Mouse (Mus musculus) gastrocnemius, postnatal 4 days (tissue): Measurements from ENCODE around the gene Mfsd8. TPM values are rescaled to one million over a fixed set of nuclear protein-coding genes. Genes with fewer than 3 reads are reported as not detected.
"Not testable (repeated sequence)": the region's sequence is repeated elsewhere in the genome, so short reads cannot be mapped to it uniquely, and the experiment has no call there.

Experiments used
- DNase-seq, 2 experiments: peaks; one replicate each; pipeline ENCODE4 v3.0.0; 2021 to 2022; ENCODE audit warnings: low spot score in 2 of 2, mixed read lengths in 2 of 2
- long read RNA-seq, 2 experiments: library from polyadenylated mRNA; stranded (forward); transcript quantifications; one replicate each; pipeline ENCODE4 v2.0.0; 2021
- total RNA-seq, 2 experiments: library from RNA; stranded (reverse); gene quantifications; 2 replicates each; pipeline ENCODE4 v1.2.3; 2021

Gene Mfsd8
- 10 to 100 TPM; 13.3 to 13.4 TPM for total RNA-seq
- long read RNA-seq, experiment 1, transcript Mfsd8-201 (12 exons, 3,151 nt) = major isoform, 14 of 18 reads
- long read RNA-seq, experiment 1, partial matches to known transcripts = 0 of 18 reads
- long read RNA-seq, experiment 1, other reads (novel, unspliced or antisense) = 4 of 18 reads
- long read RNA-seq, experiment 2, transcript Mfsd8-201 (12 exons, 3,151 nt) = major isoform, 17 of 24 reads
- long read RNA-seq, experiment 2, partial matches to known transcripts = 1 of 24 reads
- long read RNA-seq, experiment 2, other reads (novel, unspliced or antisense) = 6 of 24 reads

DNA sequence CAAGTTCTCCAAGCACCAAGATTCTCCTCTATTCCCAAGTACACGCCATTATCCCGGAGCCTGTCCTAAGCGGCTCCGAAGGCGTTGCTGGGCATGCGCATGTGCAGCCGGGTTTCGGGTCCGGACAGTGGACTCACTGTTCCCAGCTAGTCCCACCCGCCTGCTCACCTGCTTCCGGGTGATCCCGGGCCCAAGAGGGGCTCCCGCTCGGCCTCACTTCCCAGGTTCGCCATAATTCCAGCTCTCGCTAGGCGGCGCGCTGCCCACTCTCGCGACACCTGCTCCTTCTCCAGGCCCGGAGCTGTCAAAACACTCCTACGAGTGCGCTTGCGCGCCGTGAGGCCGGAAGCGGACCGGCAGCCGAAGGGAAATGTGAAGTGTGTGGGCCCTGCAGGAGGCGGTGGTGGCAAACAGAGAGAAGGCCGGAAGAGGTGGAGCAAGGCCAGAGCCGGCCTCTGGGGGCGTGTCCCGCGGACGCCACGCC lies at the start of gene Mfsd8:
Gene Mfsd8, minus strand, starts transcription at position 414 of the 484 bp plus-strand sequence.
- peak; percentile 84 to 91 for DNase-seq

DNA sequence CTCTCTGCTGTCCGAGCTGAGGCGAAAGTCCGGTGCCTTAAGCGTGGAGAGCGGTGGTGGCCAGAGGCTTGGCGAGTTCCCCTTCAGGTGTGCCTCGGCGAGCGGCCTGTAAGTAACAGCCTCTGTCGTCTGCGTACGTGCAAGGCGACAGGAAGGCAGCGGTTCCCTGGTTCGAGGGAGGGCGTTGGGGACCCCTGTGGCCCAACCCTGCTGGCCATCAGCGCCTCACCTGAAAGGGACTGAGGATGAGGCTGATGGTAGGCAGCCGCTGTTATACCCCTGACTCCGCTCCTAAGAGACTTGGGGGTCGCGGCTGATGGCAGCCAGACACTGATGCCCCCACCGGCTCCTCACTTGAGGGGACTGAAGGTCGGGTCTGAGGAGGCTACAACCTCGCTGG lies 47.6 kb upstream of the Mfsd8 start:
- peak in 1 of 2 experiments; percentile 20 for DNase-seq

DNA sequence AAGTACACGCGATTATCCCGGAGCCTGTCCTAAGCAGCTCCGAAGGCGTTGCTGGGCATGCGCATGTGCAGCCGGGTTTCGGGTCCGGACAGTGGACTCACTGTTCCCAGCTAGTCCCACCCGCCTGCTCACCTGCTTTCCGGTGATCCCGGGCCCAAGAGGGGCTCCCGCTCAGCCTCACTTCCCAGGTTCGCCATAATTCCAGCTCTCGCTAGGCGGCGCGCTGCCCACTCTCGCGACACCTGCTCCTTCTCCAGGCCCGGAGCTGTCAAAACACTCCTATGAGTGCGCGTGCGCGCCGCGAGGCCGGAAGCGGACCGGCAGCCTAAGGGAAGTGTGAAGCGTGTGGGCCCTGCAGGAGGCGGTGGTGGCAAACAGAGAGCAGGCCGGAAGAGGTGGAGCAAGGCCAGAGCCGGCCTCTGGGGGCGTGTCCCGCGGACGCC lies 47.2 kb upstream of the Mfsd8 start:
- peak; percentile 89 to 97 for DNase-seq

DNA sequence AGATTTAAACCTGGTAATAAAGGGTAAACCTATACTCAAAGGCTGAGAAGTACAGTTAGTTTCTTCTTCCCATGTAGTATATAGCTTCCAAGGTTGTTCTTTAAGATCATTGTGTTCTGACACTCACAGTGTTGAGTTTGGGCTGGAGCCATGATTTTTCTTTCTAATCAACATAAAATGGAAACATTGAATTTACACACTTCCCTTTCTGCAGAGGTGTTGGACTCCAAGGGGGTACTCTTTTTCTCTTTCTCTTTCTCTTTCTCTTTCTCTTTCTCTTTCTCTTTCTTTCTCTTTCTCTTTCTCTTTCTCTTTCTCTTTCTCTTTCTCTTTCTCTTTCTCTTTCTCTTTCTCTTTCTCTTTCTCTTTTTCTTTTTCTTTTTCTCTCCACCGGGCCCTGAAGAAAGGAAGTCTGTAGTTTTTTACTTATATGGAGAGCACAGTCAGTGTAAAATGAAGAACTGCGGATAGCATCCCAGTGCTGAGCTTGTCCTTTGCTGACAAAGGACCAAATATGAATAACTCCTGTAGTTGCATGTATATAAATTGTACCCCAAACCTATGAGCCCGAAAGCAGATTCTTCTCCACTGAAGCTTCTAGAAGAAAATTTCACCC lies 6.5 kb upstream of the Mfsd8 start:
- not testable (repeated sequence) for DNase-seq

GRCm38 (mm10) chr3:40847936-40848335 lies 1.2 kb upstream of the Mfsd8 start:
- not testable (repeated sequence) for DNase-seq

DNA sequence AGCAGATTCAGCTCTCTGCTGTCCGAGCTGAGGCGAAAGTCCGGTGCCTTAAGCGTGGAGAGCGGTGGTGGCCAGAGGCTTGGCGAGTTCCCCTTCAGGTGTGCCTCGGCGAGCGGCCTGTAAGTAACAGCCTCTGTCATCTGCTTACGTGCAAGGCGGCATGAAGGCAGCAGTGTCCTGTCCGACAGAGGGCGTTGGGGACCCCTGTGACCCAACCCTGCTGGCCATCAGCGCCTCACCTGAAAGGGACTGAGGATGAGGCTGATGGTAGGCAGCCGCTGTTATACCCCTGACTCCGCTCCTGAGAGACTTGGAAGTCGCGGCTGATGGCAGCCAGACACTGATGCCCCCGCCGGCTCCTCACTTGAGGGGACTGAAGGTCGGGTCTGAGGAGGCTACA lies 332 bp upstream of the Mfsd8 start:
- DNase-seq = peak; percentile 17 to 28

DNA sequence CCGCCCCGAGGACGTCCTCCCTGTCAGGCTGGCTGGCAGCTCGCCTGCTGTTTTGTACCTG lies 101 bp upstream of the Mfsd8 start, which contains the start of gene Abhd18:
Gene Abhd18, plus strand, starts transcription at position 14 of the 61 bp plus-strand sequence.
- not testable (repeated sequence) for DNase-seq

GRCm38 (mm10) chr3:40845521-40845920 lies 1.2 kb downstream of the Mfsd8 start:
- not testable (repeated sequence) for DNase-seq

GRCm38 (mm10) chr3:40813275-40813674 lies 33.4 kb downstream of the Mfsd8 start:
- no peak for DNase-seq

DNA sequence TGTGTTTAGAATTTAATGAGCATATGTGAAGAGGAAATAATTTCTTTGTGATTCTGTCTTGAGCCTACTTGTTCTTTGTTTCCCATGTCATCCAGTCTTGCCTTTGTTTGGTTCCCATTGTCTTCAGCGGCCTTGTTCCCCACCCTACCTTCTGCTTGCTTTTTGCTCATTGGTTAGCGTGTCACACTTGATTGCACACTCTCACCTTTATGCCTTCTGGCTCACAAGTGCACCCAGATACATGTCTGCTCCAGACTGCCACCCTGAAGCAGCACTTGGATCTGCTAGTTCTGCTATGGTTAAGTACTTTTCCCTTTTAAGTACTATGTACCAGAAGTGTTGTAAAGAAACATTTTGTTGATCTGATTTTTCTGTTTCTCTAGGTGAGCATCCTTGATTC lies 36.8 kb downstream of the Mfsd8 start:
- DNase-seq = no peak

DNA sequence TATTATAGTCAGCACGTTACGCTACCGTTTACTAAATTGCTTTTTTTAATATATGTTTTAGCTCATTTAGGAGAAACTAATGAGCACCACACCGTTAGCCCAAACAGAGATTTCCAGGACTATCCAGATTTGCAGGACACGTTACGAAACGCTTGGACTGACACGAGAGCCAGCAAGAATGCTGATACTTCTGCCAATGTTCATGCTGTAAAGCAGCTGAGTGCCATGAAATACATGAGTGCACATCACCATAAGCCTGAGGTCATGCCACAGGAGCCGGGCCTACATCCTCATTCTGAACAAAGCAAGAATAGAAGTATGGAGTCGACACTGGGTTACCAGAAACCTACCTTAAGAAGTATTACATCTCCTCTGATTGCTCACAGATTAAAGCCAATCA lies 38.0 kb downstream of the Mfsd8 start:
- DNase-seq = no peak

- no peak for DNase-seq
These were observed 39.8 kb downstream of the Mfsd8 start for GRCm38 (mm10) chr3:40806871-40807270.

DNA sequence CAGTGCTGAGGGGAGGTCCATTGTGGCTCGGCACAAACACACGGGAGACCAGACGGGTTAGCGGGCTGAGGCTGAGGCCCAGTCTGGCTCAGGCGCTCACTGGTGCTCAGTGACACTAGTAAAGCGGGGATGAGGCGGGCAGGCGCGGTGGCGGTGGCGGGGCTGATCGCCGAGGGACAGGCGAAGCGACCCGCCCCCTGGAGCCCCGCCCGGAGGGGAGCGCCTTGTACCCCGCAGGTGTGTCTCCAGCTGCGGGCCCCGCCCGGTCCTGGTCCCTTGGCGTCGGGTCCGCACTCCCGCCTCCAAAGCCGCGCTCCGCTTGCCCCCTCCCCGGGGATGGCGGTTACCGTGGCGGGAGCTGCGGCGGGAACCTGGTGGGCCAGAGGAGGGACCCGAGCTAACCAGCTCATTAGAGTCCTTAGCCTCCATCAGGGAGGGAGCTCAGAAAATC lies 46.3 kb downstream of the Mfsd8 start:
- DNase-seq = peak; percentile 52 to 54

GRCm38 (mm10) chr3:40799530-40800372 lies 46.9 kb downstream of the Mfsd8 start, which contains the start of gene Plk4:
Gene Plk4 (plus strand): TSS chr3:40800019.
- DNase-seq = peak; percentile 96 to 99

- DNase-seq = peak in 1 of 2 experiments; percentile 19
These were observed 48.2 kb downstream of the Mfsd8 start for GRCm38 (mm10) chr3:40798500-40798899.

DNA sequence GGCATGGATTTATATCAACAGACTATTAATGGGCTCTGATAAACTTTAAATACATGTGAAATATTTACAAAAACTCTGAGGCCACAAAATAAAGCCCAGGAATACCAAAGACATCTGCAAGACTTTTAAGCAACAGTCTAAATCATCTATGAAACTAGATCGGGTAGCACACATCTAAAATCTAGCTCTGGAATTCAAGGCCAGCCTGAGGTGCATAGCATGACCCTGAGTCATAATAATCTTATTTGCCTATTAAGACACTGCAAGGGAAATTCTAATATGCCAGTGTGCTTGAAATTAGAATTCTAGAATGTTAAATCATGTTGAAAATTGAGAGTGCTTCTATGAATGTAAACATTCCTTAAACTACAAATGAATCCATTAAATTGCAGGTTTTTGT lies 48.6 kb downstream of the Mfsd8 start:
- DNase-seq = no peak

GRCm38 (mm10) chr3:40793783-40794182 lies 52.9 kb downstream of the Mfsd8 start:
- DNase-seq = no peak

Other genes with a start within 250 kb of the Mfsd8 start
- gene Slc25a31, start 138.0 kb downstream of the Mfsd8 start, total RNA-seq = not detected
- 10 to 100 TPM; 10.3 to 13.7 TPM for gene Hspa4l, start 102.4 kb downstream of the Mfsd8 start, total RNA-seq
- gene Plk4, start 46.9 kb downstream of the Mfsd8 start, total RNA-seq = 10 to 100 TPM; 16.1 to 18.3 TPM
- gene Abhd18, start 84 bp upstream of the Mfsd8 start, total RNA-seq = 10 to 100 TPM; 16.9 to 20.9 TPM
- gene 1700034I23Rik, start 55.7 kb upstream of the Mfsd8 start, total RNA-seq = under 1 TPM in 1 of 2 experiments, not detected in 1; 0.22 TPM
- 10 to 100 TPM; 45.7 to 51.9 TPM for gene Larp1b, start 102.9 kb upstream of the Mfsd8 start, total RNA-seq
- 10 to 100 TPM; 51.3 to 55.0 TPM for gene Pgrmc2, start 236.2 kb upstream of the Mfsd8 start, total RNA-seq